Mouse (Mus musculus) layer of hippocampus, postnatal 25 days (tissue): ENCODE data around the gene Lgr4. TPM values are rescaled to one million over a fixed set of nuclear protein-coding genes. Genes with fewer than 3 reads are reported as not detected.
"Not testable (repeated sequence)": the region's sequence is repeated elsewhere in the genome, so short reads cannot be mapped to it uniquely, and the experiment has no call there.

Source experiments
- DNase-seq, 2 experiments: peaks; one replicate each; pipeline ENCODE4 v3.0.0; 2022; ENCODE audit warnings: mixed read lengths in 2 of 2, low spot score in 1 of 2; ENCODE audit errors: extremely low spot score in 1 of 2
- total RNA-seq, 2 experiments: library from RNA; stranded (reverse); gene quantifications; 2 replicates each; pipeline ENCODE4 v1.2.3; 2021

Gene Lgr4
- total RNA-seq = 10 to 100 TPM; 27.7 to 33.5 TPM

- peak; percentile 85 to 88 for DNase-seq
Observed at GRCm38 (mm10) chr2:109917496-109918413, at the start of gene Lgr4. Gene Lgr4 (plus strand): TSS chr2:109917647.

GRCm38 (mm10) chr2:109879429-109879828 is 38.0 kb upstream of the Lgr4 start:
- not testable (repeated sequence) for DNase-seq

- no peak for DNase-seq
Observed at GRCm38 (mm10) chr2:109881111-109881510, 36.3 kb upstream of the Lgr4 start.

DNA sequence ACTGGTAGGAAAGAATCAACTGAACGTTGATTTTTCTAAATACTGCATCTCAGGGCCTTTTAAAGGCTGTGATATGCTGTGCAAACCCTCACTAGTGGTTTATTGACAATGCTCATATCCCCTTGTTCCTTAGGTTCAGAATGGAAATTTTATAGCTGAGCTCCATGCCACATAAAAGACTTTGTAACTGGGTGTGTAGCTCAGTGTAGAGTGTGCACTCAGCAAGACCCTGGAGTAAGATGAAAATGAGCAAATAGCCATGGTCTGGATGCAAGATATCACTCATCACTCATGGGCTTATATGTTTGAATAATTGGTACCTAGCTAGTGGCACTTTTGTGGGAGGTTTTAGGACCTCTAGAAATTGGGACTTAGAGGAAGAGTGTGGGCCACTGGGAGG is 35.8 kb upstream of the Lgr4 start:
- DNase-seq = no peak

- DNase-seq = no peak
Observed at GRCm38 (mm10) chr2:109884106-109884505, 33.3 kb upstream of the Lgr4 start.

DNA sequence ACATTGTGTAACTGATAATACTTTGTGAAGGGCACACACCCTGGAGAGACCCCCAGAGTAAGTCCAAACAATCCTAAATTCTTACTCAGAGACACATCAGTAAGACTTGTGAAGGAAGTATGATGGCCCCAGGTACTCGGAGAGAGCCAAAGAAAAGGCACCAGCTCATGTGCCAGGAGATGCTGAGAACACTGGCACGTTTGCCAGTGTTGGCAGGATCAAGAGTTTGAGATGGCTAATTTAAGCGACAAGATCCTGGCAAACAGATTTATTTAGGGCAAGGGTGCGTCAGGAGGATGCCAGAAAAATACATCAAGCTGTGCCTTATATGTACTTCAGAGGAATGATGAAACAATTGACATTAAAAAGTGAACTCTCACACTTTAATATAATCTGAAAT is 32.9 kb upstream of the Lgr4 start:
- DNase-seq = no peak

GRCm38 (mm10) chr2:109890068-109890467 is 27.4 kb upstream of the Lgr4 start:
- no peak for DNase-seq

DNA sequence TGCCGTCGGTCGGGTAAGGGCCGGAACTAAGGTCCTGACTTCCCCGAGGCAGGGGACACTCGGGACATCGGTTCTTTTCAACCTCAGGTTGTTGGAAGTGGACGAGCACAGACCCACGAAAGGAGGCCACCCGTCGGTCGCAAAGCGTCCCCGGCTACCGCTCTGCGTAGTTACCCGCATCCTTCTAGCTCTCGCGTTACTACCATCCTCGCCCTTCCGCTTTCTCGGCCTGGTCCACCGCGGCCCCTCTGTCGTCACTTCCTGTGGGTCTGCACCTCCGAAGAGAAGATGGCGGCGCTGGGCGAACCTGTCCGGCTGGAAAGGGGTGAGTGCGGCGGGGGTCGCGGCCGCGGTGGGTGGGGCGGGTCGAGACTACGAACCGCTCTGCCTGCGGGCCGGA is 26.9 kb upstream of the Lgr4 start, which contains the start of gene Lin7c:
Lin7c (plus strand) TSS at position 257 of the 400 bp plus-strand sequence.
- peak; percentile 82 to 83 for DNase-seq

DNA sequence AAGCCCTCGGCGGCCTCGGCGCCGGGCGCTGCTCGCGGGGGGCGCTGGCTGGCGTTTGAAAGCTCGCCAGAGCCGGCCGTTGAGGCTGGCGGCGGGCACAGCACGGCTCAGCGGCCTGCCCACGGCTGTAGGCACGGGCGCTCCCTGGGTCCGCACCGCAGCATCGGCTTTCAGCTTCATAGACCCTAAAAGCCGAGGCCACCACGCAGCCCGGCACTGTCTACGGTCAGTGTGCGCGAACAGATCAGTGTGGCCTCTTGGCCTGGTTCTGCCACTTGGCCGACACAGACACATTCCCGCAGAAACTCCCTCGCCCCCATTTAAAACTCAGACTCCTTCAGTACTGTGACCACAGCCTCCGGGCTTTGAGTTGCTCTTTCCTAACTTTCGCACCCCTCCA is 26.4 kb upstream of the Lgr4 start:
- DNase-seq = no peak

- no peak for DNase-seq
Observed at GRCm38 (mm10) chr2:109891471-109891870, 26.0 kb upstream of the Lgr4 start.

- DNase-seq = no peak
Observed at GRCm38 (mm10) chr2:109896311-109896710, 21.1 kb upstream of the Lgr4 start.

- no peak for DNase-seq
Observed at GRCm38 (mm10) chr2:109902869-109903268, 14.6 kb upstream of the Lgr4 start.

- DNase-seq = peak; percentile 67 to 89
Observed at GRCm38 (mm10) chr2:109904171-109904821, 13.2 kb upstream of the Lgr4 start.

- DNase-seq = no peak
Observed at GRCm38 (mm10) chr2:109909122-109909521, 8.3 kb upstream of the Lgr4 start.

DNA sequence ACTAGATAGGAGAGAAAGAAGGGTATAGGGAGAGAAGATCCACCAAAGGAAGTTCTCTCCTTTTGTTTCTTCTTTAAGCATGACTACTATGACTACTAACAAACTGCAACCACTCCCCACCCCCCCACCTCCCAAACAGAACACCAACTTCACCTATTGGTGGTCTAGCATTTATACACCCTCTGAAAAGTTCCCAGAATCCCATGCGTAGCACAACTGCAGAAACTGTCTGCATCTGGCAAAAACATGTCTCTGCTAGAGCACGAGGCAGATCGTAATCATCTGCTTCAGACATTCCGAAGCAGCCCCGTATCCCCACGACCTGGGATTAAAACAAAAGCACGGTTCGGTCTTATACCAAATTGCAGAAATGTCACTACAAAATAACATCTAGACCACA is 5.2 kb upstream of the Lgr4 start:
- no peak for DNase-seq

DNA sequence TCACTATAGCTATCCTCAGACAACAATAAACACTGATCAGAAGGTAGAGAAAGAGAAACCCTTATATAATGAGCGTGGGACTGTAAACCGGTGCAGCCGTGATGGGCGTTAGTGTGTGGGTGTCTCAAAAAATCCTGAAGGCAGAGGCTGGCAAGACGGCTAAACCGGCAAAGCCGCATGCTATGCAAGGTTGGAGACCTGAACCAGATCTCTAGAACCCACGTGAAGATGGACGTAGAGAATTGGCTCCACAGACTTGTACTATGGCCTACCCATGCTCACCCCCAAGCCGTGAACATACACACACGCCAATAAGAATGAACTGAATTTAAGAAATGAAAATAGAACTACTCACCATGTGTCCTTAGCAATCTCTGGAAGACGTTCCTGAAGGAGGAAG is 4.7 kb upstream of the Lgr4 start:
- DNase-seq = no peak

DNA sequence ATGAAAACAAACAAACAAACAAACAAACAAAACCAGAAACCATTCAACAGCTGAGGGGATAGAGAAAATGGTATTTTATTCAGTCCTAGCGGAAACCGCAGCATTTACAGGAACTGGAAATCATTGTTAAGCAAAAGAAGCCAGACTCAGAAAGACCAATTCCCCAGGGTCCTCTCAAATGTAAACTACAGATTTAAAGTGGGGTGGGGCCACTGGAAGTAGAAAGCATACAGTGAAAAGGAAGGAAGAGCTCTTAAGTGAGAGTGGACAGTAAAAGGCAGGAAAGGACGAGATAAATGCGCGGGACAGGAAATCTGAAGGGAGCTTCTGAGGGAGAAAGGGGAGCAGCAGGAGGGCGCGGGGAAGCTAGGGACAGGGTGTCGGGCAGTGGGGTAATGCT is 4.2 kb upstream of the Lgr4 start:
- no peak for DNase-seq

DNA sequence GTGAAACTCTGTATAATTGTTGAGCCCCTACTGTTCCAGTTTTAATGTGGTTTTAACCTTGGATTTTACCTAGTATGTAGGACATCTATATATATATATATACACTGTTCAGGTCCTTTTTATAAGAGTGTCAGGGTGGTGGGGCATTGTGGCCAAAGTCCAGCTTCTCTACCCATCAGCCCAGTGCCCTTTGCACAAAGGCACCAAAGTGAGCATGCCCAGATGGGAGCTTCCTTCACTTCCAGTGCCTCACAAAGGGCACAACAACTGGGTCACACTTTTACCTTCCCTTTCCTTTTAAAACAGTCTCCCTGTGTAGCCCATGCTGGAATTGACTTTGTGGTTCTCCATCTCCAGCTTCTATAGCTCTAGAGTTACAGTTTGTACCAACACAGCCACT is 2.8 kb upstream of the Lgr4 start:
- no peak for DNase-seq

GRCm38 (mm10) chr2:109916782-109917495 is 508 bp upstream of the Lgr4 start:
- DNase-seq = no peak

DNA sequence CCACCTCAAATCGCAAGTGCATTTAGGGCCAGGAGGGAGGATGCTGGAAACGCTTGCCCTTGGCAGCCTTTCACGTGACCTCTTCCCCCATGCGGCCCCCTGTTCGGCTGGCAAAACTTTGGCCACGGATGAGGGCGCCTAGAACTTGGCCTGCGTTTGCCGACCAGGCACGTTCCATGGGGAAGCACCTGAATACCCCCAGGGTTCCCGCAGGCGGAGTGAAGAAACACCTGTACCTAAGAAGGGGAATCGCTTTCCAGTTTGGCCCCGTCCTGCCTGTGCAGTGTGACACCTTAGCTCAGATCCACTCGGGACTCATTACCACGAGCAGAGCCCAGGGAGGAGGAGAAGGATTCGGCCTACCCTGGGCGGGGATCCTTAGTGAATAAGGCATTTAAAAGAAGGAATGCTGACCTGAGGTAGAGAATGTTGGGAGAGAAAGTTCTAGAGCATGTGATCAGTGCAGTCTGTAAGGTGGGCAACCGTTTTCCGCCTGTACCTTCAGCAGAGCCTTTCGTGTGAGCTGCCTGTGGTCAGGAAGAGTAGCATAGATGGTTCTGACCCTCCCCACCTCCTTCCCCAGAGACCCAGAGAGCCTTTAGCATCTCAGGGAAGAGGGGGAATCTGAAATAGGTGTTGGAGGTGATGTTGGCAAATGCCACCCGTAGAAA is 1.3 kb downstream of the Lgr4 start:
- DNase-seq = no peak
